Mouse (Mus musculus) left cerebral cortex, adult 18-20 months (tissue): ENCODE data around the gene 5730455P16Rik. TPM values are rescaled to one million over a fixed set of nuclear protein-coding genes. Genes with fewer than 3 reads are reported as not detected.
"Not testable (repeated sequence)": the region's sequence is repeated elsewhere in the genome, so short reads cannot be mapped to it uniquely, and the experiment has no call there.

Experiments
- DNase-seq, 2 experiments: peaks; one replicate each; pipeline ENCODE4 v3.0.0; 2021 to 2022; ENCODE audit warnings: low spot score in 2 of 2, mixed read lengths in 1 of 2
- total RNA-seq, 2 experiments: library from RNA; stranded (reverse); gene quantifications; 2 replicates each; pipeline ENCODE4 v1.2.3; 2021

Gene 5730455P16Rik
- total RNA-seq, 2 experiments from 2014 or later: 49.5 to 53.9 TPM

- peak in 1 of 2 experiments; percentile 35 for DNase-seq
Measured at GRCm38 (mm10) chr11:80382626-80383018, 4.8 kb upstream of the 5730455P16Rik start.

GRCm38 (mm10) chr11:80379184-80379583, 1.4 kb upstream of the 5730455P16Rik start:
- not testable (repeated sequence) for DNase-seq

- not testable (repeated sequence) for DNase-seq
Measured at GRCm38 (mm10) chr11:80378452-80379068, 726 bp upstream of the 5730455P16Rik start.

- DNase-seq: no peak
Measured at GRCm38 (mm10) chr11:80376651-80377050, 1.2 kb downstream of the 5730455P16Rik start.

- DNase-seq: no peak
Measured at GRCm38 (mm10) chr11:80368949-80369348, 8.9 kb downstream of the 5730455P16Rik start.

GRCm38 (mm10) chr11:80354832-80355231, 23.0 kb downstream of the 5730455P16Rik start:
- no peak for DNase-seq

- DNase-seq: peak; percentile 88 to 97
Measured at GRCm38 (mm10) chr11:80351832-80352430, 25.9 kb downstream of the 5730455P16Rik start.

- no peak for DNase-seq
Measured at GRCm38 (mm10) chr11:80342482-80342881, 35.4 kb downstream of the 5730455P16Rik start.

- DNase-seq: no peak
Measured at GRCm38 (mm10) chr11:80336351-80336730, 41.5 kb downstream of the 5730455P16Rik start.

GRCm38 (mm10) chr11:80335609-80336350, 42.1 kb downstream of the 5730455P16Rik start:
- DNase-seq: no peak

GRCm38 (mm10) chr11:80332709-80333400, 45.0 kb downstream of the 5730455P16Rik start:
- DNase-seq: no peak

GRCm38 (mm10) chr11:80324636-80325035, 53.2 kb downstream of the 5730455P16Rik start:
- DNase-seq: no peak

GRCm38 (mm10) chr11:80323255-80323654, 54.6 kb downstream of the 5730455P16Rik start:
- DNase-seq: no peak

- no peak for DNase-seq
Measured at GRCm38 (mm10) chr11:80315743-80316639, 61.8 kb downstream of the 5730455P16Rik start.

GRCm38 (mm10) chr11:80313944-80314343, 63.9 kb downstream of the 5730455P16Rik start:
- DNase-seq: no peak

GRCm38 (mm10) chr11:80313462-80313861, 64.4 kb downstream of the 5730455P16Rik start:
- no peak for DNase-seq

GRCm38 (mm10) chr11:80312565-80312964, 65.3 kb downstream of the 5730455P16Rik start:
- no peak for DNase-seq

GRCm38 (mm10) chr11:80312049-80312448, 65.8 kb downstream of the 5730455P16Rik start:
- DNase-seq: no peak

- DNase-seq: no peak
Measured at GRCm38 (mm10) chr11:80311271-80311670, 66.6 kb downstream of the 5730455P16Rik start.
